Mouse (Mus musculus) B cell, adult (primary cell): ENCODE data around the gene Ascl5. TPM values are rescaled to one million over a fixed set of nuclear protein-coding genes. Genes with fewer than 3 reads are reported as not detected.

ENCODE experiments used
- total RNA-seq: library from RNA; stranded (reverse); gene quantifications from 4 replicates; pipeline ENCODE4 v1.2.4, GENCODE M21; 2023; ENCODE audit not compliant: inconsistent age

Ascl5 gene
- total RNA-seq, result not detected in 4 replicates

DNA sequence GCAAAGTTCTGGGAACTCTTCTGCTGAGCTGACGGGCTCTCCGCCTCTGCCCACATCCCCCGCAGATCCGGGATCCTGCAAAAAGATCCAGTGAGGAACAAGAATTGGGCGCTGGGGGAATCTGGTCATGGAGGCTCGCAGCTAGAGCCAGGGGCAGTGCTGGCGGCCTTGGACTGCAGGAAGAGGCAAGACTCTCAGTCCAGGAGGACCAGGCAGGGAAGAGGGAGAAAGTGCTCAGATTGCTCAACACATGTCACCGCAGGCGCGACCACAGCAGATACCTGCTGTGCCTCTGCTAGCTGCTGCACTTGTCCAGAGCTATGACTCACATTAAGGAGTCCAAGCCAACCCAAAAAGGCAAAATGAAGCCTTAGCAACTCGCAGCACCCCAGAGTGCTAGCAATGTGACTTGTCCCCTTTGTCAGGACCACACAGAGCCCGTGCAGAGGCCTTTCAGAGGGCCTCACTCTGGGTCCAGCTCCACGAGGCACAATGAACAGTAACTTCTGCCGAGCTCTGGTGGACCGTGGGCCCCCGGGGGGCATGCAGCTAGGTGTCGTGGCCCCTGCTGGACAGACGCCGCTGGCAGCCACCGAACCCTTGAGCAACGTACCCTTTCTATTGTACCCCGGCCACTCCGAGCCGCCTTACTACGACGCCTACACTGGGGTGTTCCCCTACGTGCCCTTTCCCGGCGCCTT lies at the start of gene Ascl5:
Gene Ascl5, plus strand, starts transcription at position 493 of the 701 bp plus-strand sequence.

DNA sequence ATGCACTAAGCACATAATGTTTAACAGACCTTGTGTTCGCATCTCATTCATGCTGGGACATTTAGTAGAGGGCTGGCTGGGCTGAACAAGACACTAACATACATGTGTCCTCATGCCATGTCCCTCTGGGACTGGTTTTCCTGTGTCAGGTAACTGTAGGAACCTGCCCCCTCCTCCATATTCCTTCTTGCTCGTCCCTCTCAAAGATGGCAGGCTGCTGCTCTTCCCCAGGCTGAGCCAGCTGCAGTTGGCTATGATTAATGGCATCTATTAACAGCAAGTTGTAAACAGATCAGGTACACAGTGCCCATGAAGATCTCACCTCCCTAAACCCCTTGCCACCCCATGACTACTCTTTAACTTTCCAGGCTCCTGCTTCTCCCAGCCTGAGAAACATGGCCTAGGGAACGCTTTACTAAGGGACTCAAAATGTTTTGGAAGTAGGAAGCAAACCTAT lies 44.3 kb upstream of the Ascl5 start, which contains the start of gene Igfn1:
Gene Igfn1, minus strand, starts transcription at position 51 of the 457 bp plus-strand sequence.

DNA sequence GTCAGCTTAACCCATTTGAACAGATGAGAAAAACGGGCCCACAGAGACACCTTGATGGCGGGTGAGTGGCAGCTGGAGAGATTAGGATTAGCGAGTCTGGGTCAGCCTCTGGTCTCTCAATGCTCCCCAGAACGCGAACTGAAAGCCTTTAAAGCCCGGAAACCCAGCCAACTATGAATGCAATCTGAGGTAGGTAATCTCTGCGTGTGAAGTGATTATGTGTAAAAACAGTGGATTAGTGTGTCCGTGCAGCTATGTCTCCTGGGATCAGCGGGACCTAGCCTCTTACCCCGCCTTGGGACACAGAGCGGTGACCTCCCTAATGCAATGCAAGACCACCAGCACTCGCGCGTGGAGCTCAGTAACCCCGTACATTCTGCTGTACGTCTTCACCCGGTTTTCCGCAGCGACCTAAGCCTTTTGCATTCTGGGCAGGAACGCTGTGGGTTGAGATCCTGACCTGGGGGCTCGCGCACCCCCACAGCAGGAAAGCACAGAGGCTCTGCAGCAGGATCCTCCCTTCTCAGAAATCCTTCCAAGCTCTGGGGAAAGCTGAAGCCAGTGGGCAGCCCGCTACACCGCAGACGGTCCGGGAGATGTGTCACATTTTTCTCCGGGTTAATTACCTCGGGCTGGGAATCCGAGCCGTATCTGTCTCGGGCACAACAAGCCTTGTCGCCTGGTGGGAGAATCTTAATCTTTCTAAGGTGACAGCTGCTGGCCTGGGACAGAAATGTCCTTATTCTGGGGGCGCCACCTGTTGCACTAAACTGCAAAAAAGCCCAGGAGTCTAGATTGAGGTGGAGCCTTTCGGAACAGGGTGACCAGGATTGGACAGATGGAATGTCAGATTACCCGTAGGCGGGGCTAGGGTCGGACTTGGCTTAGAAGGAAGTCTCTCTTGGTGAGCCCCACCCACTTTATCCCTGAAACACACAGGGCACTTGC lies 43.1 kb upstream of the Ascl5 start, which contains the start of gene Tmem9:
Gene Tmem9, plus strand, starts transcription at position 940 of the 948 bp plus-strand sequence.

DNA sequence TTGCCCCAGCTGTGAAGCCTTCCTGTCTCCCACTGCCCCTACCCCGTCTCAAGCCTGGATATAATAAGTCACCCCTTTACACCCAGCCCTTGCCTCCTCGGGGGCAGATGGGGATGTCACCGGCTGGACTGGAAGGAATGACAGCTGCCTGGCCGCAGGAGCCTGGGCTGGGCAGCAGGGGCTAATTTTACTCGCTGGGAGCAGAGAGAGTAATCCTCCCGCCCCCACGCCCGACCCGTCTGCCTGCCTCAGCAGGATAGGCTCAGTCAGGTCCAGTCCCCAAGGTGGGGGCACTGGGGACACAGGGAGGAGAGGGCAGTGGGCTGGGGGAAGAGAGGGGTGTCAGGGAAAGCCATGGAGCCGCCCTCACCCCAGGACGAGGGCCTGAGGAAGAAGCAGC lies 1.9 kb downstream of the Ascl5 start, which contains the start of gene Cacna1s:
Gene Cacna1s, plus strand, starts transcription at position 204 of the 400 bp plus-strand sequence.

Other genes starting within 250 kb of the Ascl5 start
- gene Lad1, start 232.2 kb upstream of the Ascl5 start, total RNA-seq, result not detected in 4 replicates
- gene Tnnt2, start 214.4 kb upstream of the Ascl5 start, total RNA-seq, result not detected in 4 replicates
- not detected in 4 replicates for gene Pkp1, start 131.6 kb upstream of the Ascl5 start, total RNA-seq
- gene Igfn1, start 44.5 kb upstream of the Ascl5 start, total RNA-seq, result 0.19 to 0.36 TPM (median 0.30 TPM) in 3 of 4 replicates, not detected in the other
- 6.6 to 11.3 TPM (median 9.2 TPM) in 4 replicates for gene Tmem9, start 42.7 kb upstream of the Ascl5 start, total RNA-seq
- gene Cacna1s, start 1.9 kb downstream of the Ascl5 start, total RNA-seq, result 5.7 to 6.8 TPM (median 5.7 TPM) in 4 replicates
- 182 to 212 TPM (median 208 TPM) in 4 replicates for gene Kif21b, start 80.6 kb downstream of the Ascl5 start, total RNA-seq
- gene Mroh3, start 162.0 kb downstream of the Ascl5 start, total RNA-seq, result not detected in 4 replicates
- not detected in 4 replicates for gene Inava, start 183.5 kb downstream of the Ascl5 start, total RNA-seq
- gene Gpr25, start 210.1 kb downstream of the Ascl5 start, total RNA-seq, result not detected in 4 replicates